Mouse (Mus musculus): ENCODE measurements around the gene Cpsf6. TPM values are rescaled to one million over a fixed set of nuclear protein-coding genes. Genes with fewer than 3 reads are reported as not detected.

Cpsf6 gene
- polyA plus RNA-seq, 1 experiment from 2014 or later, result 125 TPM

- Histone ChIP-seq H3K4me2 (ENCODE audit: low read depth, low read length) (no peak overlapping the region), H3K27me3 (replicated peaks; ENCODE audit: control insufficient read depth, insufficient read depth, low read length) (no peaks in the 10 kb centered on the region), H3K9me3 (ENCODE audit: control insufficient read depth, low read length) (no peaks in the 10 kb centered on the region), H3K4me1 (ENCODE audit: control insufficient read depth, insufficient read depth, low read length) (no peaks in the 10 kb centered on the region), H3K36me3 (ENCODE audit: control insufficient read depth, insufficient read depth, low read length) (no peaks in the 10 kb centered on the region), H3K4me3 (ENCODE audit: low read depth, low read length) (no peak overlapping the region), H3K9ac (ENCODE audit: low read depth, low read length) (no peak overlapping the region), H3K27ac (replicated peaks; ENCODE audit: low read depth, low read length) (no peak overlapping the region)
- 77% methylated on average over 4 of the region's 4 CpGs for WGBS
- DNase-seq (ENCODE audit: low spot score) (no peak), ATAC-seq (ENCODE audit: low read depth) (no peak)
These were observed 5.6 kb upstream of the Cpsf6 start for GRCm38 (mm10) chr10:117385431-117385830.

- Histone ChIP-seq H3K9me3 (ENCODE audit: control insufficient read depth, low read length) (no peaks in the 10 kb centered on the region), H3K9ac (ENCODE audit: low read depth, low read length) (no peak overlapping the region), H3K27ac (replicated peaks; ENCODE audit: low read depth, low read length) (no peak overlapping the region), H3K4me3 (ENCODE audit: low read depth, low read length) (no peak overlapping the region), H3K27me3 (replicated peaks; ENCODE audit: control insufficient read depth, insufficient read depth, low read length) (no peaks in the 10 kb centered on the region), H3K36me3 (ENCODE audit: control insufficient read depth, insufficient read depth, low read length) (no peaks in the 10 kb centered on the region), H3K4me1 (ENCODE audit: control insufficient read depth, insufficient read depth, low read length) (no peaks in the 10 kb centered on the region), H3K4me2 (ENCODE audit: low read depth, low read length) (no peak overlapping the region)
- ATAC-seq (ENCODE audit: low read depth) (no peak), DNase-seq (ENCODE audit: low spot score) (no peak)
- 69% methylated on average over 2 of the region's 2 CpGs for WGBS
These were observed 5.2 kb upstream of the Cpsf6 start for GRCm38 (mm10) chr10:117385086-117385430.

- Histone ChIP-seq H3K4me3 (ENCODE audit: low read depth, low read length) (no peak overlapping the region), H3K27ac (replicated peaks; ENCODE audit: low read depth, low read length) (no peak overlapping the region), H3K4me1 (ENCODE audit: control insufficient read depth, insufficient read depth, low read length) (no peaks in the 10 kb centered on the region), H3K27me3 (replicated peaks; ENCODE audit: control insufficient read depth, insufficient read depth, low read length) (no peaks in the 10 kb centered on the region), H3K36me3 (ENCODE audit: control insufficient read depth, insufficient read depth, low read length) (no peaks in the 10 kb centered on the region), H3K4me2 (ENCODE audit: low read depth, low read length) (no peak overlapping the region), H3K9me3 (ENCODE audit: control insufficient read depth, low read length) (no peaks in the 10 kb centered on the region), H3K9ac (ENCODE audit: low read depth, low read length) (no peak overlapping the region)
- ATAC-seq (ENCODE audit: low read depth) (no peak), DNase-seq (ENCODE audit: low spot score) (no peak)
- 90% methylated on average over 4 of the region's 4 CpGs for WGBS
These were observed 4.7 kb upstream of the Cpsf6 start for GRCm38 (mm10) chr10:117384386-117385085.

- H3K27me3 ChIP-seq (replicated peaks; ENCODE audit: control insufficient read depth, insufficient read depth, low read length), result no peaks in the 10 kb centered on the region
- DNase-seq (ENCODE audit: low spot score) (no peak), ATAC-seq (ENCODE audit: low read depth) (no peak)
- H3K4me3 ChIP-seq (ENCODE audit: low read depth, low read length), result no peak overlapping the region
- H3K4me2 ChIP-seq (ENCODE audit: low read depth, low read length), result no peak overlapping the region
- WGBS, result 65% methylated on average over 6 of the region's 6 CpGs
- no peaks in the 10 kb centered on the region for H3K36me3 ChIP-seq (ENCODE audit: control insufficient read depth, insufficient read depth, low read length)
- H3K4me1 ChIP-seq (ENCODE audit: control insufficient read depth, insufficient read depth, low read length), result no peaks in the 10 kb centered on the region
- no peak overlapping the region for H3K27ac ChIP-seq (replicated peaks; ENCODE audit: low read depth, low read length)
- H3K9ac ChIP-seq (ENCODE audit: low read depth, low read length), result no peak overlapping the region
- H3K9me3 ChIP-seq (ENCODE audit: control insufficient read depth, low read length), result no peaks in the 10 kb centered on the region
These were observed 4.1 kb upstream of the Cpsf6 start for GRCm38 (mm10) chr10:117383941-117384340.

- ATAC-seq (ENCODE audit: low read depth) (no peak), DNase-seq (ENCODE audit: low spot score) (no peak)
- H3K9ac ChIP-seq (ENCODE audit: low read depth, low read length), result no peak overlapping the region
- no peaks in the 10 kb centered on the region for H3K27me3 ChIP-seq (replicated peaks; ENCODE audit: control insufficient read depth, insufficient read depth, low read length)
- no peaks in the 10 kb centered on the region for H3K36me3 ChIP-seq (ENCODE audit: control insufficient read depth, insufficient read depth, low read length)
- no peak overlapping the region for H3K27ac ChIP-seq (replicated peaks; ENCODE audit: low read depth, low read length)
- no peak overlapping the region for H3K4me2 ChIP-seq (ENCODE audit: low read depth, low read length)
- no peaks in the 10 kb centered on the region for H3K4me1 ChIP-seq (ENCODE audit: control insufficient read depth, insufficient read depth, low read length)
- no peaks in the 10 kb centered on the region for H3K9me3 ChIP-seq (ENCODE audit: control insufficient read depth, low read length)
- WGBS, result 84% methylated on average over 8 of the region's 8 CpGs
- H3K4me3 ChIP-seq (ENCODE audit: low read depth, low read length), result no peak overlapping the region
These were observed 3.3 kb upstream of the Cpsf6 start for GRCm38 (mm10) chr10:117382996-117383550.

GRCm38 (mm10) chr10:117382146-117382545, 2.3 kb upstream of the Cpsf6 start:
- no peak for ATAC-seq (ENCODE audit: low read depth)
- 75% methylated on average over 2 of the region's 2 CpGs for WGBS
- H3K4me2 ChIP-seq (ENCODE audit: low read depth, low read length), result no peak overlapping the region

GRCm38 (mm10) chr10:117380721-117381570, 1.1 kb upstream of the Cpsf6 start:
- no peak overlapping the region for H3K4me3 ChIP-seq (ENCODE audit: low read depth, low read length)
- H3K36me3 ChIP-seq (ENCODE audit: control insufficient read depth, insufficient read depth, low read length), result no peaks in the 10 kb centered on the region
- H3K27ac ChIP-seq (replicated peaks; ENCODE audit: low read depth, low read length), result no peak overlapping the region
- ATAC-seq (ENCODE audit: low read depth) (no peak), DNase-seq (ENCODE audit: low spot score) (no peak)
- no peaks in the 10 kb centered on the region for H3K27me3 ChIP-seq (replicated peaks; ENCODE audit: control insufficient read depth, insufficient read depth, low read length)
- H3K9ac ChIP-seq (ENCODE audit: low read depth, low read length), result no peak overlapping the region
- no peaks in the 10 kb centered on the region for H3K9me3 ChIP-seq (ENCODE audit: control insufficient read depth, low read length)
- WGBS, result 85% methylated on average over 4 of the region's 4 CpGs
- no peak overlapping the region for H3K4me2 ChIP-seq (ENCODE audit: low read depth, low read length)
- 0 out of 2 replicates have a peak, but pooled peaks cover 6% of the 10 kb centered on the region for H3K4me1 ChIP-seq (ENCODE audit: control insufficient read depth, insufficient read depth, low read length)

More at GRCm38 (mm10) chr10:117382146-117382545, 2.3 kb upstream of the Cpsf6 start:
- Histone ChIP-seq H3K4me1 (ENCODE audit: control insufficient read depth, insufficient read depth, low read length) (0 out of 2 replicates have a peak, but pooled peaks cover 6% of the 10 kb centered on the region), H3K27me3 (replicated peaks; ENCODE audit: control insufficient read depth, insufficient read depth, low read length) (no peaks in the 10 kb centered on the region), H3K9ac (ENCODE audit: low read depth, low read length) (no peak overlapping the region), H3K36me3 (ENCODE audit: control insufficient read depth, insufficient read depth, low read length) (no peaks in the 10 kb centered on the region), H3K9me3 (ENCODE audit: control insufficient read depth, low read length) (no peaks in the 10 kb centered on the region), H3K4me3 (ENCODE audit: low read depth, low read length) (no peak overlapping the region), H3K27ac (replicated peaks; ENCODE audit: low read depth, low read length) (no peak overlapping the region)
- DNase-seq (ENCODE audit: low spot score), result no peak

GRCm38 (mm10) chr10:117379441-117379840, 374 bp downstream of the Cpsf6 start:
- Histone ChIP-seq H3K9me3 (ENCODE audit: control insufficient read depth, low read length) (no peaks in the 10 kb centered on the region), H3K9ac (ENCODE audit: low read depth, low read length) (no peak overlapping the region), H3K4me3 (ENCODE audit: low read depth, low read length) (no peak overlapping the region), H3K27ac (replicated peaks; ENCODE audit: low read depth, low read length) (no peak overlapping the region), H3K27me3 (replicated peaks; ENCODE audit: control insufficient read depth, insufficient read depth, low read length) (no peaks in the 10 kb centered on the region), H3K36me3 (ENCODE audit: control insufficient read depth, insufficient read depth, low read length) (no peaks in the 10 kb centered on the region), H3K4me1 (ENCODE audit: control insufficient read depth, insufficient read depth, low read length) (peaks cover 13% of the 10 kb centered on the region), H3K4me2 (ENCODE audit: low read depth, low read length) (no peak overlapping the region)
- WGBS, result 91% methylated on average over 2 of the region's 2 CpGs
- DNase-seq (ENCODE audit: low spot score) (no peak), ATAC-seq (ENCODE audit: low read depth) (no peak)
